Mouse (Mus musculus): ENCODE data around the gene Rbm20. TPM values are rescaled to one million over a fixed set of nuclear protein-coding genes. Genes with fewer than 3 reads are reported as not detected.
"Not testable (repeated sequence)": the region's sequence is repeated elsewhere in the genome, so short reads cannot be mapped to it uniquely, and the experiment has no call there.

Rbm20 gene
- polyA plus RNA-seq, 1 experiment from 2014 or later, result 2.7 TPM

GRCm38 (mm10) chr19:53649802-53650201, 27.3 kb upstream of the Rbm20 start:
- Histone ChIP-seq H3K9ac (ENCODE audit: low read length) (no peak overlapping the region), H3K9me3 (ENCODE audit: control insufficient read depth, low read length) (no peaks in the 10 kb centered on the region), H3K27me3 (ENCODE audit: control insufficient read depth, insufficient read depth, low read length) (no peaks in the 10 kb centered on the region), H3K4me3 (ENCODE audit: low read depth, low read length) (no peak overlapping the region), H3K27ac (replicated peaks; ENCODE audit: low read depth, low read length) (no peak overlapping the region), H3K36me3 (ENCODE audit: control insufficient read depth, insufficient read depth, low read length) (peaks cover 3% of the 10 kb centered on the region; the same call in 1 of the 2 replicates), H3K4me1 (ENCODE audit: control insufficient read depth, insufficient read depth, low read length) (peaks cover 17% of the 10 kb centered on the region), H3K4me2 (ENCODE audit: low read depth, severe bottlenecking) (no peak overlapping the region)
- ATAC-seq (ENCODE audit: insufficient number of reproducible peaks, low FRiP score, low TSS enrichment, low read depth) (no peak), DNase-seq (ENCODE audit: low spot score) (no peak)
- 81% methylated on average over 5 of the region's 5 CpGs for WGBS

GRCm38 (mm10) chr19:53650921-53651320, 26.2 kb upstream of the Rbm20 start:
- Histone ChIP-seq H3K27me3 (ENCODE audit: control insufficient read depth, insufficient read depth, low read length) (no peaks in the 10 kb centered on the region), H3K36me3 (ENCODE audit: control insufficient read depth, insufficient read depth, low read length) (peaks cover 3% of the 10 kb centered on the region; the same call in 1 of the 2 replicates), H3K27ac (replicated peaks; ENCODE audit: low read depth, low read length) (no peak overlapping the region), H3K4me2 (ENCODE audit: low read depth, severe bottlenecking) (no peak overlapping the region), H3K4me3 (ENCODE audit: low read depth, low read length) (no peak overlapping the region), H3K9me3 (ENCODE audit: control insufficient read depth, low read length) (no peaks in the 10 kb centered on the region), H3K9ac (ENCODE audit: low read length) (no peak overlapping the region), H3K4me1 (ENCODE audit: control insufficient read depth, insufficient read depth, low read length) (peaks cover 17% of the 10 kb centered on the region)
- WGBS, result 88% methylated on average over 7 of the region's 7 CpGs
- ATAC-seq (ENCODE audit: insufficient number of reproducible peaks, low FRiP score, low TSS enrichment, low read depth) (no peak), DNase-seq (ENCODE audit: low spot score) (no peak)

- Histone ChIP-seq H3K27ac (replicated peaks; ENCODE audit: low read depth, low read length) (no peak overlapping the region), H3K9ac (ENCODE audit: low read length) (no peak overlapping the region), H3K9me3 (ENCODE audit: control insufficient read depth, low read length) (no peaks in the 10 kb centered on the region), H3K4me3 (ENCODE audit: low read depth, low read length) (no peak overlapping the region), H3K4me1 (ENCODE audit: control insufficient read depth, insufficient read depth, low read length) (peaks cover 17% of the 10 kb centered on the region), H3K4me2 (ENCODE audit: low read depth, severe bottlenecking) (no peak overlapping the region), H3K36me3 (ENCODE audit: control insufficient read depth, insufficient read depth, low read length) (peaks cover 2% of the 10 kb centered on the region; the same call in 1 of the 2 replicates), H3K27me3 (ENCODE audit: control insufficient read depth, insufficient read depth, low read length) (no peaks in the 10 kb centered on the region)
- WGBS, result 74% methylated on average over 9 of the region's 9 CpGs
- ATAC-seq (ENCODE audit: insufficient number of reproducible peaks, low FRiP score, low TSS enrichment, low read depth) (no peak), DNase-seq (ENCODE audit: low spot score) (no peak)
These were observed 24.8 kb upstream of the Rbm20 start for GRCm38 (mm10) chr19:53652267-53652666.

GRCm38 (mm10) chr19:53653624-53654467, 23.3 kb upstream of the Rbm20 start:
- Histone ChIP-seq H3K27ac (replicated peaks; ENCODE audit: low read depth, low read length) (peak overlapping the region; percentile 36; the same call in 1 of the 2 replicates), H3K36me3 (ENCODE audit: control insufficient read depth, insufficient read depth, low read length) (no peaks in the 10 kb centered on the region), H3K4me1 (ENCODE audit: control insufficient read depth, insufficient read depth, low read length) (peaks cover 17% of the 10 kb centered on the region), H3K9ac (ENCODE audit: low read length) (peak overlapping the region; percentile 17; the same call in 1 of the 2 replicates), H3K9me3 (ENCODE audit: control insufficient read depth, low read length) (no peaks in the 10 kb centered on the region), H3K27me3 (ENCODE audit: control insufficient read depth, insufficient read depth, low read length) (no peaks in the 10 kb centered on the region), H3K4me2 (ENCODE audit: low read depth, severe bottlenecking) (peak overlapping the region; percentile 31), H3K4me3 (ENCODE audit: low read depth, low read length) (no peak overlapping the region)
- DNase-seq (ENCODE audit: low spot score) (peak; percentile 84), ATAC-seq (ENCODE audit: insufficient number of reproducible peaks, low FRiP score, low TSS enrichment, low read depth) (peak; percentile 85)
- WGBS, result 33% methylated on average over 20 of the region's 20 CpGs

GRCm38 (mm10) chr19:53656443-53656842, 20.7 kb upstream of the Rbm20 start:
- DNase-seq (ENCODE audit: low spot score); H3K27me3 ChIP-seq (ENCODE audit: control insufficient read depth, insufficient read depth, low read length); ATAC-seq (ENCODE audit: insufficient number of reproducible peaks, low FRiP score, low TSS enrichment, low read depth); H3K9me3 ChIP-seq (ENCODE audit: control insufficient read depth, low read length); H3K4me3 ChIP-seq (ENCODE audit: low read depth, low read length); H3K27ac ChIP-seq (replicated peaks; ENCODE audit: low read depth, low read length); H3K4me2 ChIP-seq (ENCODE audit: low read depth, severe bottlenecking); H3K36me3 ChIP-seq (ENCODE audit: control insufficient read depth, insufficient read depth, low read length); H3K9ac ChIP-seq (ENCODE audit: low read length): not testable (repeated sequence)
- 89% methylated on average over 11 of the region's 11 CpGs for WGBS
- H3K4me1 ChIP-seq (ENCODE audit: control insufficient read depth, insufficient read depth, low read length), result peaks cover 11% of the 10 kb centered on the region

GRCm38 (mm10) chr19:53657437-53657836, 19.7 kb upstream of the Rbm20 start:
- no peak overlapping the region for H3K4me3 ChIP-seq (ENCODE audit: low read depth, low read length)
- ATAC-seq (ENCODE audit: insufficient number of reproducible peaks, low FRiP score, low TSS enrichment, low read depth), result no peak
- no peaks in the 10 kb centered on the region for H3K36me3 ChIP-seq (ENCODE audit: control insufficient read depth, insufficient read depth, low read length)
- H3K9ac ChIP-seq (ENCODE audit: low read length), result no peak overlapping the region
- no peak overlapping the region for H3K4me2 ChIP-seq (ENCODE audit: low read depth, severe bottlenecking)
- 79% methylated on average over 5 of the region's 5 CpGs for WGBS
- H3K9me3 ChIP-seq (ENCODE audit: control insufficient read depth, low read length), result no peaks in the 10 kb centered on the region
- H3K27ac ChIP-seq (replicated peaks; ENCODE audit: low read depth, low read length), result no peak overlapping the region
- DNase-seq (ENCODE audit: low spot score), result no peak
- H3K27me3 ChIP-seq (ENCODE audit: control insufficient read depth, insufficient read depth, low read length), result no peaks in the 10 kb centered on the region
- peaks cover 11% of the 10 kb centered on the region for H3K4me1 ChIP-seq (ENCODE audit: control insufficient read depth, insufficient read depth, low read length)

- H3K4me1 ChIP-seq (ENCODE audit: control insufficient read depth, insufficient read depth, low read length), result no peaks in the 10 kb centered on the region
- H3K27ac ChIP-seq (replicated peaks; ENCODE audit: low read depth, low read length), result no peak overlapping the region
- no peaks in the 10 kb centered on the region for H3K36me3 ChIP-seq (ENCODE audit: control insufficient read depth, insufficient read depth, low read length)
- H3K4me2 ChIP-seq (ENCODE audit: low read depth, severe bottlenecking), result no peak overlapping the region
- no peaks in the 10 kb centered on the region for H3K9me3 ChIP-seq (ENCODE audit: control insufficient read depth, low read length)
- no peak for DNase-seq (ENCODE audit: low spot score)
- no peak overlapping the region for H3K4me3 ChIP-seq (ENCODE audit: low read depth, low read length)
- 88% methylated on average over 9 of the region's 9 CpGs for WGBS
- no peaks in the 10 kb centered on the region for H3K27me3 ChIP-seq (ENCODE audit: control insufficient read depth, insufficient read depth, low read length)
- ATAC-seq (ENCODE audit: insufficient number of reproducible peaks, low FRiP score, low TSS enrichment, low read depth), result no peak
- H3K9ac ChIP-seq (ENCODE audit: low read length), result no peak overlapping the region
These were observed 16.2 kb upstream of the Rbm20 start for GRCm38 (mm10) chr19:53660722-53661420.

GRCm38 (mm10) chr19:53661938-53662722, 15.0 kb upstream of the Rbm20 start:
- H3K9me3 ChIP-seq (ENCODE audit: control insufficient read depth, low read length), result no peaks in the 10 kb centered on the region
- no peaks in the 10 kb centered on the region for H3K36me3 ChIP-seq (ENCODE audit: control insufficient read depth, insufficient read depth, low read length)
- WGBS, result 64% methylated on average over 14 of the region's 14 CpGs
- DNase-seq (ENCODE audit: low spot score) (no peak), ATAC-seq (ENCODE audit: insufficient number of reproducible peaks, low FRiP score, low TSS enrichment, low read depth) (peak; percentile 24; the same call in 1 of the 2 replicates)
- H3K27me3 ChIP-seq (ENCODE audit: control insufficient read depth, insufficient read depth, low read length), result no peaks in the 10 kb centered on the region
- no peak overlapping the region for H3K4me2 ChIP-seq (ENCODE audit: low read depth, severe bottlenecking)
- no peak overlapping the region for H3K9ac ChIP-seq (ENCODE audit: low read length)
- peaks cover 6% of the 10 kb centered on the region for H3K4me1 ChIP-seq (ENCODE audit: control insufficient read depth, insufficient read depth, low read length)
- H3K27ac ChIP-seq (replicated peaks; ENCODE audit: low read depth, low read length), result no peak overlapping the region
- H3K4me3 ChIP-seq (ENCODE audit: low read depth, low read length), result no peak overlapping the region

Data from limb, embryonic 11.5 days (tissue).